ENCODE assay signal across 8 mouse cellular contexts in the genomic region with DNA sequence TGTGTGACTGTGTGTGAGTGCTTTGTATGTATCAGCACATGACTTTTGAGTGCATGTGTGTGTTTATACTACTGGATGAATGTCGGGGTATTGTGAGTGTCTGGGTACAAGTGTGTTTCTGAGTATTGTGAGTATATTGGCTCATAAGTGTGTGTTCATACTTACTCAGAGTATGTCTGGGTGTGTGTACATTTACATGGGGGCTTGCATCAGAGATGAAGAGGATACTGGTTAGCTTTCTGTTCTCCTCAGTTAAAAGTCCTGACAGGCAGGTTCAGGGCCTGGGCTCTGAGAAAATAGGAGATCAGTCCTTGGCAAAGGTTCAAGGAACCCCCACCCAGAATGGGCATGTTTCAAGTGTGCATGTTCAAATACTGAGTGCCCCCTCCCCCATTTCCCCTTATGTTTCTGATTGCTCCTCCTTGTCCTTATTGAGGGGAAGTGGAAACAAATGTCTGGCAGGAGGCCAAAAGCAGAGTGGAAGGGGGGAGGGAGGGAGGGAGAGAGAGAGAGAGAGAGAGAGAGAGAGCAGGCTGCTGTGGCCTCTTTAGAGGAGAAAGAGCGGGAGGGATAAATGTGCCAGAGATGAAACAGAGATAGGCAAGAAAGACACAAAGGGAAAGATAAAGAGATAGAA.
A peak's percentile ranks its signal among the peaks of the same experiment; 100 is the strongest.
DNase-seq lines count a peak whose midpoint lies in the region; ATAC-seq and TF ChIP-seq lines count a peak whose summit lies in the region.

No protein-coding gene starts in this region.

- H3K4me2 ChIP-seq in embryonic facial prominence, embryonic 14.5 days (ENCODE audit: low read depth, low read length), result peak overlapping the region; percentile 31
- H3K4me2 ChIP-seq in hindbrain, embryonic 12.5 days (replicated peaks), result no peak overlapping the region
- no peak overlapping the region for H3K4me2 ChIP-seq in stomach, embryonic 14.5 days (replicated peaks; ENCODE audit: low read depth, low read length)

- no peak for TF ChIP-seq POLR2A in thymus, adult 2 months (IDR thresholded peaks at IDR 0.05; ENCODE audit: control insufficient read depth, extremely low read depth, insufficient read depth, low read length, poor library complexity)

- no peaks in the 10 kb centered on the region for H3K36me3 ChIP-seq in embryonic facial prominence, embryonic 14.5 days (ENCODE audit: control insufficient read depth, insufficient read depth, low read length)
- no peaks in the 10 kb centered on the region for H3K36me3 ChIP-seq in hindbrain, embryonic 12.5 days
- H3K36me3 ChIP-seq in stomach, embryonic 14.5 days (ENCODE audit: control insufficient read depth, insufficient read depth, low read length), result no peaks in the 10 kb centered on the region
- H3K36me3 ChIP-seq in thymus, adult 2 months (ENCODE audit: control insufficient read depth, insufficient read depth, low read length), result no peaks in the 10 kb centered on the region

- peak; percentile 19 for DNase-seq in gastrocnemius, postnatal 14 days
- DNase-seq in gastrocnemius, postnatal 36 days, result no peak
- DNase-seq in embryonic facial prominence, embryonic 14.5 days (ENCODE audit: low spot score), result peak; percentile 94
- peak; percentile 77 for DNase-seq in lung, postnatal 10 days
- DNase-seq in thymus, adult 2 months, result no peak
- DNase-seq in adrenal gland, adult 18-20 months (ENCODE audit: low spot score in 2 of 2), result no peak

- no peak overlapping the region for H3K4me3 ChIP-seq in embryonic facial prominence, embryonic 14.5 days (ENCODE audit: low read depth, low read length)
- no peak overlapping the region for H3K4me3 ChIP-seq in hindbrain, embryonic 12.5 days
- H3K4me3 ChIP-seq in stomach, embryonic 14.5 days (ENCODE audit: low read depth, low read length), result no peak overlapping the region
- H3K4me3 ChIP-seq in thymus, adult 2 months (ENCODE audit: control insufficient read depth, insufficient read depth, low read length), result no peak overlapping the region

- peak overlapping the region; percentile 38 for H3K9ac ChIP-seq in embryonic facial prominence, embryonic 14.5 days (ENCODE audit: low read depth, low read length)
- H3K9ac ChIP-seq in hindbrain, embryonic 12.5 days, result no peak overlapping the region
- H3K9ac ChIP-seq in stomach, embryonic 14.5 days (replicated peaks; ENCODE audit: low read depth, low read length), result no peak overlapping the region

- peak; percentile 85 for ATAC-seq in embryonic facial prominence, embryonic 14.5 days (ENCODE audit: low read depth)
- peak; percentile 66 for ATAC-seq in hindbrain, embryonic 12.5 days (ENCODE audit: low FRiP score)
- peak; percentile 70 for ATAC-seq in stomach, embryonic 14.5 days (ENCODE audit: insufficient number of reproducible peaks, insufficient read depth, low FRiP score, low read depth)

- 30% methylated on average over 2 of the region's 2 CpGs for WGBS in embryonic facial prominence, embryonic 14.5 days
- WGBS in hindbrain, embryonic 12.5 days, result 71% methylated on average over 2 of the region's 2 CpGs
- 32% methylated on average over 2 of the region's 2 CpGs for WGBS in stomach, embryonic 14.5 days
- WGBS in thymus, adult 2 months, result 51% methylated on average over 2 of the region's 2 CpGs

- no peak for TF ChIP-seq CTCF in thymus, adult 2 months (IDR thresholded peaks at IDR 0.05; ENCODE audit: borderline replicate concordance, control insufficient read depth, extremely low read depth, insufficient read depth, low read length, poor library complexity)

- intact Hi-C loops in gastrocnemius, postnatal 14 days (cut with DNase I; ENCODE audit: low total_unique reads), result no loop called here
- intact Hi-C loops in gastrocnemius, postnatal 36 days (cut with DNase I), result no loop called here

- peak overlapping the region; percentile 96 for H3K27ac ChIP-seq in embryonic facial prominence, embryonic 14.5 days (replicated peaks; ENCODE audit: low read depth, low read length)
- peak overlapping the region; percentile 55; the same call in 1 of the 2 replicates for H3K27ac ChIP-seq in hindbrain, embryonic 12.5 days
- H3K27ac ChIP-seq in stomach, embryonic 14.5 days (ENCODE audit: low read length), result peak overlapping the region; percentile 83
- no peak overlapping the region for H3K27ac ChIP-seq in thymus, adult 2 months (ENCODE audit: control insufficient read depth, insufficient read depth, low read length)

- no peaks in the 10 kb centered on the region for H3K9me3 ChIP-seq in embryonic facial prominence, embryonic 14.5 days (ENCODE audit: control insufficient read depth, low read length)
- no peaks in the 10 kb centered on the region for H3K9me3 ChIP-seq in hindbrain, embryonic 12.5 days (replicated peaks)
- H3K9me3 ChIP-seq in stomach, embryonic 14.5 days (ENCODE audit: control insufficient read depth, low read depth, low read length), result no peaks in the 10 kb centered on the region

- no peaks in the 10 kb centered on the region for H3K27me3 ChIP-seq in embryonic facial prominence, embryonic 14.5 days (replicated peaks; ENCODE audit: control insufficient read depth, insufficient read depth, low read length)
- no peaks in the 10 kb centered on the region for H3K27me3 ChIP-seq in hindbrain, embryonic 12.5 days
- H3K27me3 ChIP-seq in stomach, embryonic 14.5 days (ENCODE audit: control insufficient read depth, insufficient read depth, low read length), result no peaks in the 10 kb centered on the region
- H3K27me3 ChIP-seq in thymus, adult 2 months (ENCODE audit: control insufficient read depth, insufficient read depth, low read length), result no peaks in the 10 kb centered on the region

- H3K4me1 ChIP-seq in embryonic facial prominence, embryonic 14.5 days (ENCODE audit: control insufficient read depth, insufficient read depth, low read length), result peaks cover 41% of the 10 kb centered on the region
- H3K4me1 ChIP-seq in hindbrain, embryonic 12.5 days, result peaks cover 12% of the 10 kb centered on the region
- peaks cover 16% of the 10 kb centered on the region for H3K4me1 ChIP-seq in stomach, embryonic 14.5 days (ENCODE audit: control insufficient read depth, insufficient read depth, low read length)
- no peaks in the 10 kb centered on the region; the same call in 1 of the 2 replicates for H3K4me1 ChIP-seq in thymus, adult 2 months (replicated peaks; ENCODE audit: control insufficient read depth, insufficient read depth, low read length)

Comparison
In these comparisons a context has a peak if more than half of its experiments do, and no peak if none do; other contexts are left out.
1. DNase-seq: peak in gastrocnemius, postnatal 14 days (single experiment), embryonic facial prominence, embryonic 14.5 days (single experiment) and lung, postnatal 10 days (single experiment); none in gastrocnemius, postnatal 36 days (0 of 2), thymus, adult 2 months (single experiment) and adrenal gland, adult 18-20 months (0 of 2).
2. Peak in every context shown above with its lines, with median percentiles within 50 percentile points of each other: ATAC-seq.